Mouse (Mus musculus) heart, adult 18-20 months (tissue): ENCODE measurements at regions not wholly inside any gene's neighbourhood (a gene's known extent, or its start where the extent isn't known, plus 50 kb on each side); places are given as distances from the start of the nearest gene placed in this dataset.

Experiments
- DNase-seq, 2 experiments: peaks; one replicate each; pipeline ENCODE4 v3.0.0; 2021 to 2022; ENCODE audit warnings: mixed read lengths in 1 of 2

- DNase-seq = no peak
These were observed 136.1 kb upstream of the Hmga2 start for GRCm38 (mm10) chr10:120612351-120612750.

DNA sequence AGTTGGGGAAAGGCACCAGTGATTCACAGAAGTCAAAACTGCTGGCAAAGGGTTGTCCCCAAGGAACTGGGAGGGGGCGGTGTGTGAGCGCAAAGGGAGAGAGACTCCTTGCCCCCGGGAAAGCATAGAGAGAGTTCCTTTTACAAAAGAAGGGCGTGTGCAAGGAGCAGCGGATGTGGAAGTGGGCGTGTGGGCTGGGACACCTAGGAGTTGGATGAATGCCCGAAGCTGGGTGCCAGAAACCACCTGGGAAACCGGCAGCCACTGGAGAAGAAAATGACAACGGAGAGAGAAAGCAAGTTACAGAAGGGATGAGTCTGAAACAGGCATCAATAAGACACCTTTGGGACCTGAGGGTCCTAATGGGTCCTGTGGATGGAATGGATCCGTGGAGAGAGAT lies 133.8 kb upstream of the Hmga2 start:
- DNase-seq = no peak

- DNase-seq = no peak
These were observed 128.2 kb upstream of the Hmga2 start for GRCm38 (mm10) chr10:120604506-120604905.

- no peak for DNase-seq
These were observed 126.9 kb upstream of the Hmga2 start for GRCm38 (mm10) chr10:120603167-120603566.

GRCm38 (mm10) chr10:120600735-120601134 lies 124.5 kb upstream of the Hmga2 start:
- DNase-seq = no peak

GRCm38 (mm10) chr10:120599551-120599950 lies 123.3 kb upstream of the Hmga2 start:
- no peak for DNase-seq

DNA sequence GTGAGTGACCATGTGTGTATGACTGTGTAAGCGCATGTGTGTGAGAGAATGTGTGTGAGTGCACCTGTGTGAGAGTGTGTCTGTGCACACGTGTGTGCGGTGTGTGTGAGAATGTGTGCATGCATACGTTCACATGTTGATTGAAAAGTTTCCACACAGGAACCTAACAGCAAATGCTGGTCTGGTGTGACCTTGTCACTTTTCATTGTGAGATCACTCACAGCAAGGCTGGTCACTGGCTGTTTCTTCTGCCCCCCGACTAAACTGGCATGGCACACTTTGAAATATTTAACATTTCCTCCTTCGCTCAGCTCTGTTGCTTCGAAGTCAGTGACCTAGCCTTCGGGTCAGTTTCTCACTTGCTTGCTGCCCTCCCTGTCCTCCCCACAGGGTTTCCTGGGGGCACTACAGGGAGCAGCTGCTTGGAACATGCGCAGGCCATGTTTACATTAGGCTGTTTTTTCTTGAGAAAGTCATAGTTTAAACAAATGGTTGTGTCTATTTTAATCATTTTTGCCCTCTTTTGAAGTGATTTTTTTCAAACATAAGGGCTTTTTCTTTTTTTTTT lies 121.1 kb upstream of the Hmga2 start:
- DNase-seq = no peak

GRCm38 (mm10) chr10:120595145-120595544 lies 118.9 kb upstream of the Hmga2 start:
- no peak for DNase-seq

DNA sequence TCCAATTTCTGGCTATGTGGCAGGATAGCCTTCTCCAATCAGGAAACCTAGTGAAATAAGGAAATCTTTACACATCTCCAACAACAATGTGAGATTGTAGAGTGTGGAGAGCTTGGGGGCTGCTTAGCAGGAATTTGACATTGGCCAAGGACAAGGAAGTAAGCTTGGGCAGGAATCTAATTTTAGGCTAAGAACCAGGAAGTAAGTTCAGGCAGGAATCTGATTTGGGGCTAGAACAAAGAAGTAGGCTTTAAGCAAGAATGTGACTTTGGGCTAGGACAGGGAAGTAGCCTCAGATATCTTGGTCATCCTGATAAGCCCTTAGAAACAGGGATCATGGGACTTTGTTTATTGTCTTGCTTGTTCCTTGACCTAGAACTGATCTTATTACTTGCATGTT lies 117.6 kb upstream of the Hmga2 start:
- DNase-seq = no peak

- DNase-seq = no peak
These were observed 113.4 kb upstream of the Hmga2 start for GRCm38 (mm10) chr10:120589659-120590058.

DNA sequence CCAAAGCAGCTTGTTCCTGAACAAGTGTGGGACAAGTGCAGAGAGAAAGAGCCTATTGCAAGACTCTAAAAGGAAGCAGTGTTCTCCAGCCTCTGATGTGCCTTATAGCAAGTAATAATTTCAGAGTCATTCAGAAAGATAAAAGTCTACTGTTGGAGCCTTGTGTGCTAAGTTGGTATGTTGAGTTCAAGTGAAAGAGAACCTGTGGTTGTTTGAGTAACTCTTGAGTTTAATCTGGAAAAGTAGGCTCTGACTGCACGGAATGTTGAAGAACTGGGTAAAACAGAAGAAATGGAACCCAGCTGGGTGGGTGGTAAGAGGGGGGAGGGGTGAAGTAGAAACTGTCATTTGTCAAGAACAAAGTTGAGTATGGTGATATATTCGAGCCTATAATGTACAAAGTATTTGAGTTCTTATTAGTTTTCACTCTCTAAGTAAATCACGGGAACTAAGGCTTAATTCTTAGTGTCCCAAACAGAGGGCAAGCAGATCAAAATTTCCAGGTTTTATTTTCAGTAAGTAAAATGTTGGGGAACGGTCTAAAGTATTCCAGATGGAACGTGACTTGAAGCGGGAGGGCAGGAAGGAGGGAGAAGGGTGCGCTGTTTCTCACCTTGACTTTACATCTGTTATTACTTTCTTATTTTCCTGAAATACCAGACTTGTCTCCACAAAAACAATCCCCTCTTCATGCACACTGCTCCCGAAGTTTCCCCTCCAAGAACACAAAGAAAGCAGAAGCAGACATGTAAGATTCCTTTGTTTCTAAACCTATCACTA lies 111.8 kb upstream of the Hmga2 start:
- no peak for DNase-seq

- peak; percentile 19 to 62 for DNase-seq
These were observed 110.9 kb upstream of the Hmga2 start for GRCm38 (mm10) chr10:120587179-120587578.

DNA sequence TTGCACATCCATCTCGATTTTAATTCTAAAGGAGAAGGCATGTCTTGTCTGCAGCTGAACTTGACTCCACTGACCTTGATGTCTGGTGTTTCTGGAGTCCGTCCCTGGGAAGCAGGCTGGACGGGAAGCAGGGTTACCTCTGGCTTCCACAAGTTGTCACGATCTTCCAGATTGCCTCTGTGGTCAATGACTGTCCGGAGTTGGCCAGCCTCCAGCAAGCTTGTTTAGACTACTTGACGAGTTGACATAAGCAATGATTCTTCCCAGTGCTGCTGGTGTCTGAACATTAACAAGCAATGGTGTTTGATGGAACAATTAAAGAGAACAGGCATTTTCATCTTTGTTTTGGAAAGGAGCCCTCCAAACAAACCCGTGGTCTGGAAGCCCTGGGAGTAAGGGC lies 106.2 kb upstream of the Hmga2 start:
- no peak for DNase-seq

- no peak for DNase-seq
These were observed 105.3 kb upstream of the Hmga2 start for GRCm38 (mm10) chr10:120581547-120581946.

GRCm38 (mm10) chr10:120576886-120577285 lies 100.6 kb upstream of the Hmga2 start:
- DNase-seq = no peak

DNA sequence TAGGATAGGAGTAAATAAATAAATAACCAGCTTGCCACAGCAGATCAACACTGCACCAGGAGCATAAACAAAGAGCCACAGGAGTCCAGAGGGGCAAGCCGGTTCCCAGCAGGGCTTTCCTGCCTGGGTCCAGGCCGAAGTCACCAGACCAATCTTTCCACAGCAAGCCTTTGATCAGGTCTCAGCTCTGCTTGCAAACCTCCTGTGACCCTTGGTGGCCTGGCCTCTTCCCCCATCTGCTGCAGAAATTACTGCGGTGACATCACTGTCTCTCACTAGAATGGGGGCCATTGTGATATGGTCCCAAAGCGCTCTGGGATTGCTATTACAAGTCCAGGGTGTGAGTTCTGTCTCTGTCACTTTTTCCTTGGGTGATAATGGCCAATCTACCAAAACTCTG lies 99.9 kb upstream of the Hmga2 start:
- DNase-seq = no peak

- no peak for DNase-seq
These were observed 95.1 kb upstream of the Hmga2 start for GRCm38 (mm10) chr10:120571340-120571739.

DNA sequence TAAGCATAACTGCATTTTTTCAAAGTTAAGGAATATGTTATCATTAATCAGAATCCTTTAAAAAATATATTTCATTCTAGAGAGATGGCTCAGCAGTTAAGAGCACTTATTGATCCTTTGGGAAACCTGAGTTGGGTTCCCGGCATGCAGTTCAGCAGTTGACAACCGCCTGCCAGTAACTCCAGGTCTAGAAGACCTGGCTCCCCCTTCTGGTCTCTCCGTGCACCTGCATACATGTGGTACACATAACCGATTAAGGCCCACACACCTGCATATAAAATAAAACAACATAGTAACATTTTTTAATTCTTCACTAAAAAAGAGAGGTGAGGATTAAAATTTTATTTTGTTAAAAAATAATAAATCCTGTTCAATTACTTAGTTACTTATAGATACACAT lies 89.7 kb upstream of the Hmga2 start:
- DNase-seq = no peak

GRCm38 (mm10) chr10:120564859-120565258 lies 88.6 kb upstream of the Hmga2 start:
- no peak for DNase-seq

GRCm38 (mm10) chr10:120563926-120564325 lies 87.7 kb upstream of the Hmga2 start:
- DNase-seq = no peak

DNA sequence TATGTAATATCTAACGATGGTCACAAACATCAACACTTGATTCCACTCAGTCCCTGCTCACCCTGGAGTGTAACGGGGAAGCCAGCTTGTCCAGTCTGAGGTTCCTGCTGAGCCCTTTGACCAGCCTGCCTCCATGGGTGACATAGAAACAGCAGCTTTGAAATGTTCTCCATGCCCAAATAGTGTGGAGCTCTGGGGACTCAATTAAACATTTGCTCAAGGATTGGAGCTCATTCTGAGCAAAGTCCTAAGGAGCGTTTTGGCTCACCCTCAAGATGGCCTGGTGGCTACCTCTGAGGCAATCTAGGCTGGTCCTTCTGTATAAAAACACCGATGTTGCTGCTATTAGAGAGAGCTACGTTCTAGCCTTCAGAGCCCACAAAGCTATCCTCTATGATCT lies 85.6 kb upstream of the Hmga2 start:
- DNase-seq = no peak

DNA sequence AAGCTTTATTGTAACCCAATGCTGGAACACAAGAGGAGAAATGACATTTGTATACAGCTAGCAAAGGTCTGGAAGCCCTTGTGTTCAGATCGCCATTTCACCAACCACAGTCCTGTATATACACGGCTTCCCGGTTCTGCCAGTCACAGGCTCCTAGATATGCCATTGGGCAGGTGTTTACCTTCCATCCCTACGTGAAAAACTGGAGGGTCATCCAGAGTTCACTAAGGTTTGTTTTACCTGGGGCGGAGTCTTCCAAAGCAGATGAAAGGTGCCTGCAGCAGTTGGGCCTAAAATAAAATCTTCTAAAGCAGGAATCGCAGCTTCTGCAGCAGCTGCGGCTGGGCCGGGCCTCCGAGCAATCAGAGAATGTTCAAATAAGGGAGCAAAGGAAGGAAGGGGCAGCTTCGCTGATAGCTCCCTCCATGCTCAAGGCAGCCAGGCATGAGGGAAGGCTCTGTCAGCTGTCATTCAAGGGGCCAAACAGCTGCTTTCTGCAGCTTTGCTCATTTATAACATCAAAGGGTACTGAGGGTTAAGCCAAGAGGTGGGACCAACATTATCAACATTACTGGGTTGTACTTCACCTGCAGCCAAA lies 81.7 kb upstream of the Hmga2 start:
- no peak for DNase-seq

DNA sequence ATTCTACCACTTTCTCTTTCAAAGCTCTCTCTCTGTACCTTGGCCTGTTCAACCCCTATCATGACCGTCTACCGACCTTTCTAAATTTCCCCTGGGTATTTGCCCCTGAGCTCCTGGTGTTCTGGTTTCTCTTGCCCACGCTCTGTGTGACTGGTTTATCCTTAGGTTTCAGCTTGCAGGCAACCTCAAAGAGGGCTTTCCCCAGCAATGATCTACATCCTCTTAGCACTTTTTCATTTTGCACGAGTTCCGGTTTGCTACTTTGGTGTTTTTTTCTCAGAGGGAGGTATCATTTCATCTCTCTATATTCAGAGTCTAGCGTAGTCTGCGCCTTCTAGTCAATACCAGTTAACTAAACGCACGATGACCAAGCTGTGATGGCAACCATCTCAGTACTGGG lies 79.8 kb upstream of the Hmga2 start:
- no peak for DNase-seq

- DNase-seq = peak in 1 of 2 experiments; percentile 1
These were observed 76.8 kb upstream of the Hmga2 start for GRCm38 (mm10) chr10:120553097-120553453.
